Mouse (Mus musculus) heart, adult 2 months (tissue): ENCODE measurements at regions not wholly inside any gene's neighbourhood (a gene's known extent, or its start where the extent isn't known, plus 50 kb on each side); places are given as distances from the start of the nearest gene placed in this dataset.

Experiments
- CTCF ChIP-seq: fragments of 200-600 bp; IDR thresholded peaks from 2 replicates; pipeline ENCODE4 v1.8.1; 2022; ENCODE audit warnings: antibody characterized with exemption, mild to moderate bottlenecking, moderate library complexity
- EP300 ChIP-seq: fragments of 200-500 bp; IDR thresholded peaks from 2 replicates; pipeline ENCODE4 v1.6.1; 2011; ENCODE audit warnings: low read depth, low read length, control low read depth; ENCODE audit not compliant: insufficient read depth
- POLR2A ChIP-seq: fragments of 200-500 bp; IDR thresholded peaks from 2 replicates; pipeline ENCODE4 v1.6.1; 2011; ENCODE audit warnings: mild to moderate bottlenecking, low read depth, low read length, control low read depth; ENCODE audit not compliant: insufficient read depth

- TF ChIP-seq POLR2A (no peak), CTCF (no peak), EP300 (no peak)
Observed at GRCm38 (mm10) chr10:12187669-12188342, 681.4 kb downstream of the Utrn start.
